Mouse (Mus musculus): ENCODE data around the gene Hsp90ab1.
A peak's percentile ranks its signal among the peaks of the same experiment; 100 is the strongest.

The Hsp90ab1 gene

DNA sequence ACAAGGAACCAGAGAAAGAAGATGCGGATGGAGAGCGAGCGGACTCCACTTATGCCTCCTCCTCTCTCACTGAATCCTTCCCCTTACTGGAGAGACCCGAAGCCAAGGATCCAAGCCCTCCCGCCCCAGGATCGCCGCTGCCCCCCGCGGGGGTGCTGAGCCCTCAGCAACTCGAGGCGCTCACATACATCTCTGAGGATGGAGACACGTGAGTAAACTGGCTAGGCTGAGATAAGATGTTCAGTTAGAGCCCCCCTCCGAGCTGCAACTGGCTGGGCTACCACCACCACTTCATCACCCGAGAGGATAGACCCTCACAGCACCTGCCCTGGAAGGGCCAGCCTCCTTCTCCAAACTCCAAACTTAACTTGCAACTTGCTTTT lies 17.0 kb downstream of the Hsp90ab1 start:
- no peak for DNase-seq

DNA sequence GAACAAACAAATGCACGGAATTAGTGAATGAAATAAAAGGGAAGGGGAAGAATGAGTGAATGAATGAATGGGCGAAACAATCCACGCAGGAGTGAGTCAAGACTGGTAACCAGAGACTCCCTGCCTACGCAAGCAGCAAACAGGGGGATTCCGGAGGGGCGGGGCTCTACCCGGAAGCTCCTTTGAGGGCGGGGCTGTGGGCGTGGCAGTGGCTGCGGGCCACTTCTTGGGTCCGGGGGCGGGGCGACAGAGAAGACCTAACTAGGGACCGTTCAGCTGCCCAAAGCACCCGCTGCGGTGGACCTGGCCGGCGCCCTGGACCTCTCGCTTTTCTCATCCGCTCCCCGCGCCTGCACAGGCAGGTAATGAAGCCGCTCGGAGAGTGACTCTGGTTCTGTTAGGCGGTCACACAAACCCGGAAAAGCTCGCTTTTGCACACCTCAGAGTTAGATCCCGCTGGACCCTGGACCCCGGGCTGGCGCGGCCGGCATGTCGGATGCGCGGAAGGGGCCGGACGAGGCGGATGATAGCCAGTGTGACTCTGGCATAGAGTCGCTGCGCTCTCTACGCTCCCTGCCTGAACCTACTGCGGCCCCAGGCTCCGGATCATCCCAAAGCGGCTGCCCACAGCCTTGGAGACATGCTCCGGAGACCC lies 17.5 kb downstream of the Hsp90ab1 start, which contains the start of gene Nfkbie:
TSS of gene Nfkbie (plus strand) at position 252 of the 655 bp plus-strand sequence.
- peak; percentile 97 for DNase-seq

DNA sequence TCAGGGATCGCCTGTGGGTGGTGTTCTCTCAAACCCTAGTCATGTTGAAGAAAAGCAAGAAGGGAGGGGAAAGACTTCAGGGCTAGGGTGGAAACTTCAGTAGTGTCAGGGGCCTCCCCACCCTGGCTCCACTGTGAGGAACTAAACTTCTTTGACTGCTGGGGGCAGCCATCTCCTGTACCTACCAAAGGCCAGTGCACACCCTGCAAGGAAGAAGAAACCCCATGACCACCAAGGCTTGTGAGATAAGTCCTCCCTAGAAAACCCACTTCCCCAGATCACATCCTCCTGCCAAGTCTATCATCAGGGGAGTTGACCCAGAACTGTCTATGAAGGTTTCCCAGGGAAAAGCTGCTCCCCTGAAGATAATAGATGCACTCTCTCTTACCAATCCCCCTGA lies 18.7 kb downstream of the Hsp90ab1 start:
- DNase-seq, result no peak

DNA sequence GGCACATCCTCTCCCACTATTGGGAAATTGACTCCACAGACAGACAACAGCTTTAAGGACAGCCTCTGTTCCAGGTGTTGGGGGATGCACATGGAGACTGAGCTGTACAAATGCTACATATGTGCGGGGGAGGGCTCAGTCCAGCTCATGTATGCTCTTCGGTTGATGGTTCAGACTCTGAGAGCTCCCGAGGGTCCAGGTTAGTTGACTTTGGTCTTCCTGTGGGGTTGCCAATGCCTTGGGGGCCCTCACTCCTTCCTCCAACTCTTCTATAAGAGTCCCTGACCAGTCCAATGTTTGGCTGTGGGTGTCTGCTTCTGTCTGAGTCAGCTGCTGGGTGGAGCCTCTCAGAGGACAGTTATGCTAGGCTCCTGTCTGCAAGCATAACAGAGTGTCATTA lies 20.0 kb downstream of the Hsp90ab1 start:
- DNase-seq, result no peak

DNA sequence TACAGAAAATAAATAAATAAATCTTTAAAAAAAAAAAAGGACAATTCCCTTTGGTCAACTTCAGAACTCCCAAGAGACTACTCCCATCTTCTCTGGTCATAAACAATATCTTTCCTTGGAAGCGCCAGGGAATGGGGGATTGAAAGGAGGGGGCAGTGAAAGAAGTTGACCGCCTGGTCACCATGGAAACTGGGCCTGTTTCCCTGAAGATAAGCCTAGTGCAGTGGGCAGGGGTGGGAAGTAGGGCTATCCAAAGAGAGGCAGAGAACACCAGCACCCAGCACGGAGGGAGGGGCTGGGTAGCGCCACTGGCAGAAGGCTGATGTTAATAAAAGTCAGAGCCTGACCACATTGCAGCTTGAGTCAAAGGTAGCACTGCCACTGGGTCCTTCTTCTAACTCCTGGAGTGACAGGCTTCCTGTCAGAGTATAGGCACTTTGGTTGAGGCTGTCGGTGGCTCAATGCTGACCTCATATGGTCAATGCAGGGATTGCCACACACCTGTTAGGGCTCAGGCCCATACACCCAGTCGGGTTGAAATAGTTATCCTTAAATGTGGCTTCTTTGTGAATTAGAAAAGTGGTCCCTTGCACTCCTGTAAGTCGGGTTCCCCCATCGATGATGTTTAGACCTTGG lies 21.1 kb downstream of the Hsp90ab1 start:
- peak; percentile 83 for DNase-seq

DNA sequence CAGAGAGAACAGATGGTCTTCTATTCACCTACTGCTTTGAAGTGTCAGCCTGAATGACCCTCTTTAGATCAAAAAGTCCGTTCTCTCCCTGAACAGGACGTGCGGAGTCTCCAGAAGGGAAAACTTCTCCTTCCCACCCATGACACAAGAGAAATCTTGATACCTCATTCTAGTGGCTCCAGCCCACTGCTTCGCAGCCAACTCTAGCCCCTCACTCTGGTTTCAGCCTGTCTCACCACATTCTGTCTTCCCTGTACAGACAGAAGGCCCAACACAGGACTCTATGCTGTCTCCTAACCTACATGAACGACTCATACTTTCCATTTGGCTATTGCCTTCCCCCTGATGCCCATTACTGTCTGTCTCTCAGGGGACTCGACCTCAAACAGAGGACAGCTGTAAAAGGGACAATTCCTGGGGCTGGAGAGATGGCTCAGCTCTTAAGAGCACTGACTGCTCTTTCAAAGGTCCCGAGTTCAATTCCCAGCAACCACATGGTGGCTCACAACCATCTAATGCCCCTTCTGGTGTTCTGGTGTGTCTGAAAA lies 21.7 kb downstream of the Hsp90ab1 start:
- no peak for DNase-seq

DNA sequence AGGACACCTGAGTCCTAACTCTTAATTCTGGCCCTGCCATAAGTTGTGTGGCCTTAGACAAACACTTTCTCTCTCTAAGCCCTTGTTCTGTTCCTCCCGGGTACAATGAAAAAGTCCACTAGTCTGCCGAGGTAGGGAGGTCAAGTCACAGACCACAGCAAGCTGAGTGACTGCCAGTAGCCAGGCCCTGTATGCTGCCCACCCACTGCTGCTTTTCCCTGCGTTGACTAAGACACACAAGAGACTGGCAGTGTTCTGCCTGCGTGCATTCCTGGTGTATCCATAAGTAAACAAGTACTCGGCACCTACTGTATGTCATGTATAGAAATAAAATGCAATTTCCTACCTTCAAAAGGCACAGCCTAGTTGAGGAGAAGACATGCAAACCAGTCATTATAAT lies 22.8 kb downstream of the Hsp90ab1 start:
- no peak for DNase-seq

DNA sequence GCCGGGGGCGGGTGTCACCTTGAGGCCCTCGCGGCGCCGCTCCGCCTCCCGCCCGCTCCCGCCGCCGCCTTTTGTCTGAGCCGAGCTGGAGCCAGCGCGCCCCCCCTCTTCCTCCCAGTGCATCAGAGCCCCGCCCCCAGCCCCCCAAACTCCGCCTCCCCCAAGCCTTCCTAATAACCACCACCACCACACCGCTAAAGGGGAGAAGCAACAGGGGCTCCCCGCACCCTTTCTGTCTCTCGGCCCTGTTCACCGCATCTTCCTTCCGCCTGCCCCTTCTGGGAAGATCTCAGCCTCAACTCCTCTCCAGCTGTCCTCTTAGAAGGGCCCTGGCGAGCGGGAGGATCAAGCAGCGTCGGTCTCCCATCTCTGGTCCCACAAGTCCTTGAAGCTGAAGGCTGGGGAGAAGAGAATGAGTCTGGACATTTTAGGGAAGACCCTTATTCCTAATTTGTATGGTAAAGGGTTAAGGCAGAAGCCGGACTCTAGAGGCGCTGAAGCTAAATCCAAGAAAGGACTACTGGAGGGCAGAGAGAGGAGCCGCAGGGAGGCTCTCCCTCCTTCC lies 23.4 kb downstream of the Hsp90ab1 start, which contains the start of gene Tmem151b:
TSS of gene Tmem151b (minus strand) at position 61 of the 565 bp plus-strand sequence.
- peak; percentile 13 for DNase-seq

DNA sequence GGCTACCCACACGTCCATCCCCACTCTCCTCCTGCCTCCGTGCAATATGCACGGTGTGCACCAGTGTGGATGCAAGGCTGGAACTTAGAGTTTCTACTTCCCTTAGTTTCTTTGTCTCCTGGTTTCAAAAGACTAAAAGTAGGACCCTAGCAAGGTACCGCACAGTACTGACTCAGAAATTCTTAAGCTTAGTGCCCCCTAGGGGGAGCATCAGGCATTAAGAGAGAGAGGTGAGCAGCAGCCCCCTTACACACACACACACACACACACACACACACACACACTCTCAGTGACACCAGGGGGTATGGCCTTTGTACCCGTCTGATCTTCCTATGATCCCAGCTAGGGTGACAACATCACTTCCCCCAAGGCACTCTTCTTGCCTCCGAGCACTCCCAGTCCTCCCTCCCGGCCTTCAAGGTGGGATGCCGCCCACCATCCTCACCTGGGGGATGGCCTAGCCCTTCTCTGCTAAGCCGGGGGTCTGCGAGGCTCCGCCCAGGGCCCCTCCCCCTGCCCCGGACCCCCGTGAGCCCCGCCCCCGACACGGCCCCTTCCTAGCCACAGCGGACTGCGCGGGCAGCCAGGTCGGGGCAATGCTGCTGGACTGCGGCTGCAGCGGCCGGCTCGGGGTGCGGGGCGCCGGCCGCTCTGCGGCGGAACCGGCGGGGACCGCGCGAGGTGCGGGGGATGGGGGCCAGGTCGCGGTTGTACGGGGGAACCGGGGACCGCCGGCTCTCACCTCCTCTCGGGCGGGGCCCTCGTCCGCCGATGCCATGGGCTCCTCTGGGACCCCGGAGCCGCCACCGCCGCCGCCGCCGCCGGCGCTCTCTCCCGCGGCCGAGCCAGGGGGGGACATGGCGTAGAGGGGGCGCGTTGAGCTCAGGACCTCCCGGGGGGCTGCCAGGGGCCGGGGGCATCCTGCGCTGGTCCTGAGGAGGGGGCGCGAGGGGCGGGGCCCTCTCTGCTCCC lies 24.2 kb downstream of the Hsp90ab1 start:
- peak; percentile 8 for DNase-seq

DNA sequence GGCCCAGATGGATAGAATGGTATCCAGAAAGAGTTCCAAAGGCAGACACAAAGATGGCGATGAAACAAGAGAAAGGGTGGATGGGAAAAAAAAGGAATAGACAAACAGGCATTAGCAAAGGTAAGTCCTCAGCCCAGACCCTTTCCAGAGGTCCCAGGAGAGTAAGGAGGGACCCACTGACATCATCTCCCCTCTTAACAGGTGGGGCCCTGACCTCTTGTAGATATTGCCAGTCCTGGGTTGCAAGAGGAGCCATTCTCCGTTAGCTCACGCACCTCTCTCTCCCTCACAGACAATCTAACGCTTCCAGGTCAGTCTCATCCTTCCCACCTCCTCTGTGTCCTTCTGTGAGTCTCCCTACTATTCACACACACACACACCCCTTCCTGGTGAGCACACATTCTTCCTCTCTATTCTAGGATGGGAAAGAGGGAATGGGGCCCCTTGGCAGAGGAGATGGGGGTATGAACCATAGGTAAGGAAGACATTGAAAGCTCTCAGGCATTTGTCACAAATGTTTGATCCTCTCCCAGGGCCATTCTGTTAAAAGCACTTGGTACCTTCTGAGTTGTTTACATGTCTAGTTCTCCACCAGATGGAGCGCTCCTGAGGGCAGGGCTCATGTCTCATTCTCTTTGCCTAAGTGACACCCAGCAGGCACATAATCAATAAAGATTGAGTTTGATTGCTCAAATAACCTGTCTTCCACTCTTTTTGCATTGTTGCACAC lies 25.4 kb downstream of the Hsp90ab1 start:
- DNase-seq, result no peak

DNA sequence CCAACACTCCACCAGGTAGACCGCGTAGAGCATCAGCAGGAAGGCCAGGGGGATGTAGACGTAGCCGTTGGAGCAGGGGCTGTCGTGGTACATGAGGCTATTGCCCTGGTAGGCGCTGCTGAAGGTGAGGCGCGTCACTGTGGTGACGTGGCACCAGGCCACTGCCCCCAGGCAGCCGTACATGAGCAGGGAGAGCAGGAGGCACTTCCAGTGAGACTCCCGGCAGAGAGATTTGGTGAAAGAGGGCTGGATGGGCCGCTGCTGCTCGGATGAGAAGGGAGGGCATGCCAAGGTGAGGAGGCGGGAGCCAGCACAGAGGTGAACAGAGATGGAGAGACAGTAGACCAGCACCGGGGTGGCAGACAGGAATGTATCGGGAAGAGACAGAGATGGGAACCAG lies 26.1 kb downstream of the Hsp90ab1 start:
- no peak for DNase-seq

DNA sequence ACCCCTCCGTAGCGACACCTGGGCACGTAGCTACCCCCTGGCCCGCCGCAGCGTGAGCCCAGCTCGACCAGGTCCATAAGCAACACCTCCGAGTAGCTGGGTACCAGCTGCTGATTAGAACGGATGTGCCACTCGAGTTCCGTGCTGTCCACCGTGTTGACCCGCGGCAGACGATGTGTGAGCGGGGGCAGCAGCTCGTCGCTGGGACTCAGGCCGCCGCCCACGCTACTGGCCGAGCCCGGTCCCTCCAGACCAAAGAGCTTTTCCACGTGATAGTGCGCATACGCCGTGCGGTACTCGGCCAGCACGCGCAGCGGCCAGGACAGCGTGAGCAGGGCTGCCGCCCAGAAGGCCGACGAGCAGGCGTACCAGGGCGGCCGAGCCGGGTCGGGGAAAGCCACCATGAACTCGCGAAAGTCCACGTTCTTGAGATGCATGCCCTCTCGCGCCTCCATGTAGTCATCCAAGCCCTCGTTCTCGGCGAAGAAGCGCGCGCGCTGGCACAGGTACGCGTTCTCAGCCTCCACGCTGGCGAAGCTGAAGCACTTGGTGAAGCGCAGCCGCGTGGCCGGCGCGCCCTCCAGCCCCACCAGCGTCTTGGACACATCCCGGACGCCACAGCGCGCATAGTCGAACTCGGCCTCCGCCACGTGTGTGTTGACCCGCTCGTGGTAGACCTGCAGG lies 27.7 kb downstream of the Hsp90ab1 start:
- no peak for DNase-seq

DNA sequence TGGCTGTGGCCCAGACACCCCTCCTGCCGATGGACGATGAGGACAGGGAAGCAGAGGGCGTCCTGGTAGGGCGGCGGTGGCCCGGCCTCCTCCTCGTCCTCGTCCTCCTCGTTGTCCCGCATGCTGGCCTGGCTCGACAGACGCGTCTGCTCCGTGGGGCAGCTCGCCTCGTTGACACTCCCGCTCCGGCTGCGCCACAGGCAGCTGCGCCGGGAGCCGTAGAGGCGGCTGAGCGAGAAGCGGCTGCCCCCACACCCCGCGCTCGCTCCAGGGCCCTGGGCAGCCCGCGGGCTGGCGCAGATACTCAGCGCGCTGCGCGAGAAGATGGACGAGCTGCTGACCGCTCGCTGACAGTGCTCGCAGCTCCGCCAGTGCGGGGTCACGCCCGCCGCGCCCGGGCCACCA lies 28.2 kb downstream of the Hsp90ab1 start:
- DNase-seq, result no peak

DNA sequence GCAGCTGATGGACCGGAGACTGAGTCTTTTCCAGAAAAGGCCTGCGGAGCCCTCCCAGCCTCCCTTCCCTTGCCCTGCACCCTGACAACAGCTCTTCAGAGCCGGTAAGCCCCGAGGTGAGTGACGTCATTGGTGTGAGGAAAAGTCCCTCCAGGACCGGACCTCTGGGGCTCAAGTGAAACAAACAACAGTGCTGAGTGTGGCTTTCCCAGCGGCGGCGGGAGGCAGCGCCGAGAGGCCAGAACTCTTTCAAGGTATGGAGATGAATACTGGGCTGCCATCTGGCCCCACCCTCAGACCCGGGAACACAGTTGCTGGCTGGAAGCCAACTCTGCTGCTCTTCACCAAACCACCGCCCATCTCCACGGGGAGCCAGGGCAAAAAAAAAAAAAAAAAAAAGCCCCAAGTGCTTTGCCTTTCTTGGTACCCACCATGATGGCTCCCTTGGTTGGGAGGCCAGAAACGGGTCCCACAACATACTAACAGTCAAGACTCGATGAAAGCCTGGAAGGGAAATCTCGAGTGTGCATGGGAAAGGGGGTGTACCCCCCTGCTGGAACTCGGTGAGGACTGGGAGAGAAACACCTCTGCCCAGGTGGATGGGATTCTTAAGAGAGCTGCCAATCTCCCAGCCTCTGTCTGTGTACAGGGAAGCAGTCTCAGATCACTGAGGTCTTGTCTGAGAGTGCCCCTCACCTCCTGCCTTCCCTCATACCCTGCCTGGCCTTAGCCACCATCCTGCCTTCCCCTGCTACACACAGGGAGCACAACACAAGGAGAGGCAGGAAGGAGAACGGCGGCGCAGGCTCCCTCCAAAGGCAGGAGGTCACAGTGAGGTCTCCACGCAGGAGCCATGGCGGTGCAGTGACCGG lies 28.8 kb downstream of the Hsp90ab1 start:
- DNase-seq, result no peak

DNA sequence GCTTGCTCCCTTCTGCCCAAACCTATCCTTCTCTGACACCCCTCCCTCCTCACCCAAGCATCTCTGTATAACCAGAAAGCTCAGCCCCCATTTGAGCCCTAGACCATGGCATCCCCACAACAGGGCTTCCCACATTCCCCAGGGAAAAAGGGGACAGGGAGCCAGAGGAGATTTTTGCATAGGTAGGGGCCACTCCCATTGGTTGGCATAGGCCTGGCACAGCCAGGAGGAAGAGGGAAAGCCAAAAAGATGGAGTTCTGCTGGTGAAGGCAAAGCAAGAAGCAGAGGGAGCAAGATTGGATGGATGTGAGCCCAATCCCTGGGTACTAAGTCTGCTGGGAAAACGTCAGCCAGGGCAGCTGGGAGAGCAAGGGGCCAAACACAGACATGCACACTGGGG lies 30.0 kb downstream of the Hsp90ab1 start:
- no peak for DNase-seq

DNA sequence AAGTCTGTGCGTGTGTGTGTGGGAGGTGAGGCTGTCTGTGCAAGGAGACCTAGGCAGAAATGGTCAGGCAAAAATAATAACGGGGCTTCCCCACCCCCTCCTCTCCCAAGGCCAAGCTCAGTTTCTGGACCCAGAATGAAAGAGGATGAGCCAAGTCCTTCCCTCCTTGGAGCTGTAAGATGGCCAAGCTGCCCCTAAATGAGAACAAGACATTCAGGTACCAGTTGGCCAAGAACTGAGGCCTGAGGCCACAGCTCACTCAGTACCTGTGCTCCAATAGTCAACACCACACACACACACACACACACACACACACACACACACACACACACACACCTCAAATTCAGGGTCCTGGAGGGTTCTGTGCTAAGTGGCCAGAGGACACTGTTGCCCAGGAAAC lies 30.4 kb downstream of the Hsp90ab1 start:
- DNase-seq, result no peak

DNA sequence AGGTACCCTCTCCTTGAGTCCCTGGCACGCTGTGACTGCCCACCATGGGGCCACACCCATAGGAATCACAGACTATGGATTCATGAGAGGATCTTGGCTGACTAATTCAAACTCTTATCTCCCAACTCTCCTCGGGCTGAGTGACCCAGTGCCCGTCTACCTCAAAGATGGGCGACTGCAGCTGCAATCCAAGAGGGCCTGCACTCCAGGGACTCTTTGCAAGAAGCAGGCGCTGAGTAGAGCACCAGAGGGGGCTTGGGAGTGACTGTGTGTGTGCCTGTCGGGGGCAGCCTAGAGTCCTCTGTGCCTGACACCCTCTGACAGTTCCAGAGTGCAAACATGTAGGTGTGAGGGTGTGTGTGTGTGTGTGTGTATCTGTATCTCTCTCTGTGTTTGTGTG lies 30.9 kb downstream of the Hsp90ab1 start:
- DNase-seq, result no peak

DNA sequence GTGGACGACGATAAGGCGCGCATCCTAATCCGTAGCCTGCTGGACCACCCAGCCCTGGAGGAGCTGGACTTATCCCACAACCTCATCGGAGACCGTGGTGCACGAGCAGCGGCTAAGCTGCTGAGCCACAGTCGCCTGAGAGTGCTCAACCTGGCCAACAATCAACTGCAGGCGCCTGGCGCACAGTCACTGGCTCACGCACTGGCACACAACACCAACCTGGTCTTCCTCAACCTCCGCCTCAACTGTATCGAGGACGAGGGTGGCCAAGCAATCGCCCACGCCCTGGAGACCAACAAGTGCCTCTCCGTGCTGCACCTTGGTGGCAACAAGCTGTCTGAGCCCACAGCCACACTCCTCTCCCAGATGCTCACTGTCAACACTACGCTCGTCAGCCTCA lies 33.4 kb downstream of the Hsp90ab1 start:
- no peak for DNase-seq

DNA sequence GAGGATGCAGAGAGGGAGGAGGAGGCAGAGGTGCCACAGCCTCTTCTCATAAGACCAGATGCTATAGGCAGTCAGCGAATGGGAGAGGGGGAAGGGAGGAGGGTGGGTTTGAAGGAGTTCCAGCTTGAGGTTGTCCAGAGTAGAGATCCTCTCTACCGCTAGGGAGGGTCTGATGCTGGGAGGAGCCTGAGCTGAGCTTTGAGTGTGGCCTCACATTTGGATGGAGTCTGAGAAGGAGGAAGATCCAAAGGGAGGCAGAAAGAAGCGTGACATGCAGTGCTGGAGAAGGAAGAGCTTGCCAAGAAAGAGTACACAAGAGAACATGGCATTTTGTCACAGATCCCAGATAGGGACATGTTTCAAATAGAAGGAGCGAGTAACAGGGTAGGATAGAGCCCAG lies 34.7 kb downstream of the Hsp90ab1 start:
- no peak for DNase-seq

DNA sequence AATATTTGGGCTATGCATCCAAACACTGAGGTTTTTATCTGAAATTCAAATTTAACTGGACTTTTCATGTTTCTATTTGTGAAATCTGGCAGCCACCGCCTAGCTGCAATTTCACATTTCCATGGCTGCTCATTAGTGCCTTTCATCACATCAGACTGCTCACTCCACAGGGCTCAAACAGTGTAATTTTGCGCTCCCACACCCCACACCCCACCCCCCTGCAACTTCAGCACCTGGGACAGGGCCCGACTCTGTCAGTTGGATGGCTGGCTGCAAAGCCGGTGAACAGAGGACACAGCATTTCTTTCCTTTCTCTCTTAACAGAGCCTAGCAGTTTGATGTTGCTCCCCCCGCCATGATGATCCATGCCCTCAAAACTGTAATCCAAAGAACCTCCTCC lies 36.8 kb downstream of the Hsp90ab1 start:
- no peak for DNase-seq

DNA sequence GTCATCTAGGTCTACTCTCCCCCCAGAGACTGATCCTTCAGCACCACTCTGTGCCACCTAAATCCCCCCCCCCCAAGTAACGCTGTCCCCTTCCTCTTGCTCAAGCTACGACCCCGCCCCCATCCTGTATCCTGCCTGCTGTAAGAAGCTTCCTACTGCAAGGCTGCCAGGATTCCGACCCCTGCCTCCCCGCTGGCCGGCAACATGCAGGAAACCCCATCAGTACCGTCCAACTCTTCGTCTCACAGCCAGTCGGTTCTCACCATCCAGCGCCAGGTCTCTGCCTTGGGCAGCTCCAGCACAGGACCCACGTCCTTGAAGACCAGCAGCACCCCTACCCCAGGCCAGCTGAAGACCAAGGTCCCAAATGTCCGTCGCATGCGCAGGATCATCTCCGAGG lies 40.2 kb downstream of the Hsp90ab1 start:
- no peak for DNase-seq

Data from lung, postnatal 10 days (tissue).